Mouse (Mus musculus) heart, embryonic 11.5 days (tissue): ENCODE measurements around the gene Zcrb1. TPM values are rescaled to one million over a fixed set of nuclear protein-coding genes. Genes with fewer than 3 reads are reported as not detected.

Source experiments
- ATAC-seq: fragments of 200-750 bp; cut with Nextera tagmentation; replicated peaks from 2 replicates; pipeline ENCODE4 v1.8.0; 2017; ENCODE audit warnings: moderate library complexity; ENCODE audit not compliant: insufficient number of reproducible peaks, low FRiP score, low TSS enrichment
- H3K27ac ChIP-seq: fragments of 300-500 bp; sonication (generic); 2 replicates; pipeline ENCODE4 v1.5.1; 2014; ENCODE audit warnings: mild to moderate bottlenecking, low read depth, low read length
- H3K27me3 ChIP-seq: fragments of 300-500 bp; sonication (generic); 2 replicates; pipeline ENCODE4 v1.6.1; 2014; ENCODE audit warnings: mild to moderate bottlenecking, low read length, mixed read lengths; ENCODE audit not compliant: control insufficient read depth, insufficient read depth
- H3K36me3 ChIP-seq: fragments of 300-500 bp; sonication (generic); 2 replicates; pipeline ENCODE4 v1.6.1; 2014; ENCODE audit warnings: mild to moderate bottlenecking, low read length, moderate library complexity, mixed read lengths; ENCODE audit not compliant: control insufficient read depth, insufficient read depth
- H3K4me1 ChIP-seq: fragments of 300-500 bp; sonication (generic); 2 replicates; pipeline ENCODE4 v1.6.1; 2014; ENCODE audit warnings: low read length; ENCODE audit not compliant: control insufficient read depth, insufficient read depth
- H3K4me2 ChIP-seq: fragments of 300-500 bp; sonication (generic); 2 replicates; pipeline ENCODE4 v1.6.1; 2014; ENCODE audit warnings: mild to moderate bottlenecking, moderate library complexity
- H3K4me3 ChIP-seq: fragments of 300-500 bp; sonication (generic); 2 replicates; pipeline ENCODE4 v1.5.1; 2014; ENCODE audit warnings: low read depth, low read length
- H3K9ac ChIP-seq: fragments of 300-500 bp; sonication (generic); 2 replicates; pipeline ENCODE4 v1.6.1; 2014; ENCODE audit warnings: mild to moderate bottlenecking, low read depth, low read length, moderate library complexity
- H3K9me3 ChIP-seq: fragments of 300-500 bp; sonication (generic); replicated peaks from 2 replicates; pipeline ENCODE4 v1.6.1; 2016; ENCODE audit warnings: low read length; ENCODE audit not compliant: control insufficient read depth
- WGBS: fragments of 180-500 bp; shearing (Covaris S2); extraction: QIAGEN DNeasy Blood & Tissue Kit; methylation state at CpG from one replicate; pipeline ENCODE4 v1.1.7; 2014; ENCODE audit not compliant: insufficient replicate concordance; 5-methylcytosine and 5-hydroxymethylcytosine counted together
- polyA plus RNA-seq: library from polyadenylated mRNA; unstranded; fragments of >200 nt; fragmentation: Nextera tagmentation; extraction: Ambion mirVana; gene quantifications from 2 replicates; pipeline ENCODE4 v1.2.1, GENCODE M21; 2014

Gene Zcrb1
- polyA plus RNA-seq, 1 experiment from 2014 or later = 135 TPM

GRCm38 (mm10) chr15:93416300-93416699, 18.2 kb upstream of the Zcrb1 start:
- no peak for ATAC-seq
- WGBS = 84% methylated on average over 6 of the region's 6 CpGs
- Histone ChIP-seq H3K27ac (no peak overlapping the region), H3K4me2 (no peak overlapping the region), H3K27me3 (no peaks in the 10 kb centered on the region), H3K4me3 (no peak overlapping the region), H3K9ac (no peak overlapping the region), H3K4me1 (no peaks in the 10 kb centered on the region), H3K36me3 (peaks cover 5% of the 10 kb centered on the region), H3K9me3 (no peaks in the 10 kb centered on the region)

- peaks cover 3% of the 10 kb centered on the region; the same call in 1 of the 2 replicates for H3K36me3 ChIP-seq
- H3K9ac ChIP-seq = no peak overlapping the region
- ATAC-seq = no peak
- H3K9me3 ChIP-seq = no peaks in the 10 kb centered on the region
- H3K4me3 ChIP-seq = no peak overlapping the region
- H3K27me3 ChIP-seq = no peaks in the 10 kb centered on the region
- 92% methylated on average over 9 of the region's 9 CpGs for WGBS
- no peak overlapping the region for H3K27ac ChIP-seq
- no peaks in the 10 kb centered on the region for H3K4me1 ChIP-seq
- no peak overlapping the region for H3K4me2 ChIP-seq
Measured at GRCm38 (mm10) chr15:93414456-93414855, 16.3 kb upstream of the Zcrb1 start.

GRCm38 (mm10) chr15:93412445-93412844, 14.3 kb upstream of the Zcrb1 start:
- H3K4me2 ChIP-seq = no peak overlapping the region
- H3K9ac ChIP-seq = no peak overlapping the region
- H3K27me3 ChIP-seq = no peaks in the 10 kb centered on the region
- H3K27ac ChIP-seq = no peak overlapping the region
- peaks cover 7% of the 10 kb centered on the region; the same call in 1 of the 2 replicates for H3K36me3 ChIP-seq
- H3K4me3 ChIP-seq = no peak overlapping the region
- 90% methylated on average over 3 of the region's 3 CpGs for WGBS
- H3K4me1 ChIP-seq = no peaks in the 10 kb centered on the region
- H3K9me3 ChIP-seq = no peaks in the 10 kb centered on the region
- no peak for ATAC-seq

GRCm38 (mm10) chr15:93406492-93406891, 8.4 kb upstream of the Zcrb1 start:
- Histone ChIP-seq H3K4me1 (no peaks in the 10 kb centered on the region), H3K4me2 (no peak overlapping the region), H3K36me3 (peaks cover 11% of the 10 kb centered on the region; the same call in 1 of the 2 replicates), H3K9ac (no peak overlapping the region), H3K4me3 (no peak overlapping the region), H3K27me3 (no peaks in the 10 kb centered on the region), H3K9me3 (no peaks in the 10 kb centered on the region), H3K27ac (no peak overlapping the region)
- WGBS = 91% methylated on average over 5 of the region's 5 CpGs
- ATAC-seq = no peak

GRCm38 (mm10) chr15:93405446-93405986, 7.4 kb upstream of the Zcrb1 start:
- Histone ChIP-seq H3K27me3 (no peaks in the 10 kb centered on the region), H3K4me2 (no peak overlapping the region), H3K4me3 (no peak overlapping the region), H3K9ac (no peak overlapping the region), H3K9me3 (no peaks in the 10 kb centered on the region), H3K36me3 (peaks cover 7% of the 10 kb centered on the region; the same call in 1 of the 2 replicates), H3K4me1 (no peaks in the 10 kb centered on the region), H3K27ac (no peak overlapping the region)
- WGBS = 91% methylated on average over 7 of the region's 7 CpGs
- ATAC-seq = no peak

- Histone ChIP-seq H3K27ac (no peak overlapping the region), H3K9ac (no peak overlapping the region), H3K4me2 (no peak overlapping the region), H3K4me3 (no peak overlapping the region), H3K4me1 (peaks cover 2% of the 10 kb centered on the region; the same call in 1 of the 2 replicates), H3K36me3 (peaks cover 7% of the 10 kb centered on the region; the same call in 1 of the 2 replicates), H3K9me3 (no peaks in the 10 kb centered on the region), H3K27me3 (no peaks in the 10 kb centered on the region)
- no peak for ATAC-seq
Measured at GRCm38 (mm10) chr15:93404849-93405248, 6.7 kb upstream of the Zcrb1 start.

- Histone ChIP-seq H3K9me3 (no peaks in the 10 kb centered on the region), H3K4me1 (peaks cover 9% of the 10 kb centered on the region), H3K27me3 (no peaks in the 10 kb centered on the region), H3K27ac (no peak overlapping the region), H3K4me3 (no peak overlapping the region), H3K36me3 (peaks cover 3% of the 10 kb centered on the region; the same call in 1 of the 2 replicates), H3K9ac (no peak overlapping the region), H3K4me2 (no peak overlapping the region)
- 93% methylated on average over 2 of the region's 2 CpGs for WGBS
- no peak for ATAC-seq
Measured at GRCm38 (mm10) chr15:93402730-93403129, 4.6 kb upstream of the Zcrb1 start.

- 47% methylated on average over 4 of the region's 4 CpGs for WGBS
- Histone ChIP-seq H3K4me3 (no peak overlapping the region), H3K4me1 (peaks cover 19% of the 10 kb centered on the region), H3K36me3 (peaks cover 2% of the 10 kb centered on the region; the same call in 1 of the 2 replicates), H3K27ac (no peak overlapping the region), H3K9ac (no peak overlapping the region), H3K27me3 (no peaks in the 10 kb centered on the region), H3K9me3 (no peaks in the 10 kb centered on the region), H3K4me2 (no peak overlapping the region)
- no peak for ATAC-seq
Measured at GRCm38 (mm10) chr15:93401446-93401845, 3.3 kb upstream of the Zcrb1 start.
